Mouse (Mus musculus) liver, postnatal 0 days (tissue): ENCODE results near the gene Tmem135.

Experiments
- CTCF ChIP-seq: sonication (generic); IDR thresholded peaks from 2 replicates; pipeline ENCODE4 v1.5.1; 2016; ENCODE audit warnings: antibody characterized with exemption, low read depth
- EP300 ChIP-seq: IDR thresholded peaks from 2 replicates; pipeline ENCODE4 v1.6.1; 2016; ENCODE audit warnings: antibody characterized with exemption, low read depth, mild to moderate bottlenecking

- TF ChIP-seq CTCF (no peak), EP300 (no peak)
Measured at GRCm38 (mm10) chr7:89235974-89236507, 168.0 kb downstream of the Tmem135 start.
